ENCODE assay signal across 11 mouse cellular contexts in genomic region chr10:83313033-83313432, GRCm38 (mm10).
"Had no signal": no experiment of that assay in that cellular context is flagged by ENCODE, and none has a peak within 500 bp of the region (broad histone marks: within the 10 kb centered on the region; RNA-seq: fewer than 3 reads in every experiment).

No protein-coding gene starts in this region.

- H3K4me1 ChIP-seq: kidney, embryonic 15.5 days; limb, embryonic 12.5 days; midbrain, embryonic 13.5 days had no signal

- ATAC-seq: intestine, embryonic 16.5 days; lung, postnatal 0 days; midbrain, embryonic 13.5 days had no signal

- H3K27ac ChIP-seq: kidney, embryonic 15.5 days; limb, embryonic 12.5 days; midbrain, embryonic 13.5 days had no signal

- H3K9me3 ChIP-seq: kidney, embryonic 15.5 days; midbrain, embryonic 13.5 days had no signal

- DNase-seq: kidney, adult 2 months; kidney, postnatal 14 days; layer of hippocampus, postnatal 36 days; lung, adult 18-20 months; lung, postnatal 36 days; right cerebral cortex, postnatal 14 days had no signal

- H3K4me3 ChIP-seq: kidney, embryonic 15.5 days; limb, embryonic 12.5 days; midbrain, embryonic 13.5 days had no signal

- H3K36me3 ChIP-seq: kidney, embryonic 15.5 days; limb, embryonic 12.5 days; midbrain, embryonic 13.5 days had no signal

- H3K27me3 ChIP-seq: kidney, embryonic 15.5 days; midbrain, embryonic 13.5 days had no signal
